Mouse (Mus musculus) ovary, postnatal 14 days (tissue): Measurements from ENCODE around the gene Snu13.
A peak's percentile ranks its signal among the peaks of the same experiment; 100 is the strongest.

Experiments
- DNase-seq: peaks from one replicate; pipeline ENCODE4 v3.0.0; 2022; ENCODE audit warnings: low spot score

Snu13 gene

GRCm38 (mm10) chr15:82023965-82024635, 23.3 kb downstream of the Snu13 start:
- no peak for DNase-seq

- no peak for DNase-seq
Measured at GRCm38 (mm10) chr15:82022535-82023088, 24.8 kb downstream of the Snu13 start.

GRCm38 (mm10) chr15:82019288-82019687, 28.1 kb downstream of the Snu13 start:
- no peak for DNase-seq

GRCm38 (mm10) chr15:82017461-82017860, 29.9 kb downstream of the Snu13 start:
- no peak for DNase-seq

- no peak for DNase-seq
Measured at GRCm38 (mm10) chr15:82016830-82017229, 30.6 kb downstream of the Snu13 start.

- DNase-seq: peak; percentile 99
Measured at GRCm38 (mm10) chr15:82016101-82016808, 31.1 kb downstream of the Snu13 start.

GRCm38 (mm10) chr15:82015392-82016100, 31.9 kb downstream of the Snu13 start:
- no peak for DNase-seq

GRCm38 (mm10) chr15:82014745-82015391, 32.5 kb downstream of the Snu13 start:
- no peak for DNase-seq

- no peak for DNase-seq
Measured at GRCm38 (mm10) chr15:82011947-82012346, 35.5 kb downstream of the Snu13 start.

- no peak for DNase-seq
Measured at GRCm38 (mm10) chr15:82004257-82004656, 43.1 kb downstream of the Snu13 start.

GRCm38 (mm10) chr15:81993992-81994391, 53.4 kb downstream of the Snu13 start:
- DNase-seq: no peak

- DNase-seq: no peak
Measured at GRCm38 (mm10) chr15:81990549-81990948, 56.8 kb downstream of the Snu13 start.
